Mouse (Mus musculus) lung, embryonic 16.5 days (tissue): ENCODE data around the gene Lmo4. TPM values are rescaled to one million over a fixed set of nuclear protein-coding genes. Genes with fewer than 3 reads are reported as not detected.

Experiments
- ATAC-seq: fragments of 200-750 bp; cut with Nextera tagmentation; 2 replicates; pipeline ENCODE4 v1.8.0; 2017; ENCODE audit warnings: low read depth, mild to moderate bottlenecking, moderate library complexity
- H3K27ac ChIP-seq: fragments of 300-500 bp; sonication (generic); 2 replicates; pipeline ENCODE4 v1.5.1; 2014; ENCODE audit warnings: mild to moderate bottlenecking, control low read depth, low read length
- H3K27me3 ChIP-seq: fragments of 300-500 bp; sonication (generic); 2 replicates; pipeline ENCODE4 v1.6.1; 2014; ENCODE audit warnings: low read depth, low read length, mixed read lengths; ENCODE audit not compliant: control insufficient read depth, insufficient read depth
- H3K36me3 ChIP-seq: fragments of 300-500 bp; sonication (generic); 2 replicates; pipeline ENCODE4 v1.6.1; 2014; ENCODE audit warnings: low read length; ENCODE audit not compliant: control insufficient read depth, insufficient read depth
- H3K4me1 ChIP-seq: fragments of 300-500 bp; sonication (generic); replicated peaks from 2 replicates; pipeline ENCODE4 v1.6.1; 2014; ENCODE audit warnings: low read length, mixed read lengths; ENCODE audit not compliant: control insufficient read depth, insufficient read depth
- H3K4me2 ChIP-seq: fragments of 300-500 bp; sonication (generic); 2 replicates; pipeline ENCODE4 v1.6.1; 2014; ENCODE audit warnings: low read depth, low read length, control low read depth
- H3K4me3 ChIP-seq: fragments of 300-500 bp; sonication (generic); 2 replicates; pipeline ENCODE4 v1.5.1; 2014; ENCODE audit warnings: mild to moderate bottlenecking, low read length, control low read depth
- H3K9ac ChIP-seq: fragments of 300-500 bp; sonication (generic); 2 replicates; pipeline ENCODE4 v1.6.1; 2014; ENCODE audit warnings: low read length, control low read depth
- H3K9me3 ChIP-seq: fragments of 300-500 bp; sonication (generic); 2 replicates; pipeline ENCODE4 v1.6.1; 2016; ENCODE audit warnings: low read length; ENCODE audit not compliant: control insufficient read depth
- WGBS: fragments of 180-500 bp; shearing (Covaris S2); extraction: QIAGEN DNeasy Blood & Tissue Kit; methylation state at CpG from one replicate; pipeline ENCODE4 v1.1.7; 2014; 5-methylcytosine and 5-hydroxymethylcytosine counted together
- polyA plus RNA-seq: library from polyadenylated mRNA; unstranded; fragments of >200 nt; fragmentation: Nextera tagmentation; extraction: Ambion mirVana; gene quantifications from 2 replicates; pipeline ENCODE4 v1.2.1, GENCODE M21; 2015

The Lmo4 gene
- 72.5 and 73.3 TPM in 2 replicates for polyA plus RNA-seq

DNA sequence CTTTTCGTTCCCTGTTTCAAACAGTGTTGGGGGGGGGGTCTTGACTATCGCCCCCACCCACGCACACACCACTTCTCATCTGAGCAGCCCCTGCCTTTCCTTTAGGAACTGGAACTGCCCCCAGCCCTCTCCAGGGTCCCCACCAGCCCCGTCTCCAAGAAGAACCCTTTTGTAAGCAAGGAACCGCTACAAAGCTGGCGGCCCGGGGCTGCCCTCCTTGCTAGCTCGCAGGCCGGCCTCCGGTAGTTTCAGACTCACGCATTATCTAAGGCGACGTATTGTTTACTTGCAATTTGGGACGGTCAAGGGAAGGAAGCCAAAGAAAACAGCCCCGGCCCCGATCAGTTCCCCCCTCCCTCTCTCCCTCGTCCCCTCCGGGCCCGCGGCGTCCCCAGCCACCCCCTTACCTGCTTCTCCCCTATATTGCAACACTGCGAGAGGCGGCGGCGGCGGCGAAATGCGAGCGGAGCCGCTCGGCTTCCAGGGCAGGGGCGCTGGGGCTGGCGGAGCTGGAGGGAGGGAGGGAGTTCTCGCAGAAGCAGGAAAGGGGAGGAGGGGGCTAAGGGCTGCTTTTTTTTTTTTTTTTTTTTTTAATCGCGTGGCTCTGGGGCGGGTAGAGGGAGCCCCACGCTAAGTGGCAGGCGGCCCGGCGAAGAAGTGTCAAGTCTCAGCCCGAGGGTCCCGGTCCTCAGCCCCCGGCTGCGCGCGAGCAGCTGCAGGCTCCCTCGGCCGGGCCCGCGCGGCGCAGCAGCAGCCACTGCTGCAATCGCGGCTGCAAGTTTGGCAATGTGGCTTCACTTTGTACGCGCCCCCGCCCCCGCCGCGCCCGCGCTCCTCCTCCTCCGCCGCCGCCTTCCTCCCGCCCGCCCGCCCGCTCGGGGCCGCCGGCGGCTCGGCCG lies at the start of gene Lmo4:
Gene Lmo4, minus strand, starts transcription at position 808 of the 899 bp plus-strand sequence.
- H3K27ac ChIP-seq: peak within 1 kb of the TSS; percentile 99
- no peaks in the 10 kb centered on the region for H3K27me3 ChIP-seq

DNA sequence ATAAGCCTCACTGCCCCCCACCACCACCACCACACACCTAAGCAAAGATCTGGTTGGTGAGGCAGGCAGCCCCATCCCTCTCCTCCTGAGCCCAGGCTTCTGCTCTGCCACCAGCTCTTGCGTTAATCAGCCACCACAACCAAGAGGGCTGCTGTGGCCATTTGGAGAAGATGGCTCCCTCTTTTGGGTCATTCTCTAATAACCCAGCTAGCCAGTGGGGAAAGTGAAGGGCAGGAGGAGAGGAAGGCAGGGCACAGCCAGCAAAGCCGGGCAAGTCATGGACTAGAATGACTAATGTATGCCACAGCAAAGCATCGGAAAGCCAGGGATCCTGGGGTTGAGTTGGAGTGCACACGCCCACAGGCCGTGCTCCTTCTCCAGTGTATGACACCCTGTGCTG lies 49.3 kb upstream of the Lmo4 start:
- no peak overlapping the region for H3K4me3 ChIP-seq
- H3K27me3 ChIP-seq: no peaks in the 10 kb centered on the region
- no peaks in the 10 kb centered on the region for H3K9me3 ChIP-seq
- no peak overlapping the region for H3K9ac ChIP-seq
- H3K4me1 ChIP-seq: no peaks in the 10 kb centered on the region
- H3K27ac ChIP-seq: no peak overlapping the region
- no peak for ATAC-seq
- 86% methylated on average over 5 of the region's 5 CpGs for WGBS
- no peak overlapping the region for H3K4me2 ChIP-seq
- no peaks in the 10 kb centered on the region for H3K36me3 ChIP-seq

More for the DNA sequence above, at the start of gene Lmo4:
- Histone ChIP-seq H3K4me3 (peak within 1 kb of the TSS; percentile 91), H3K4me1 (peaks cover 18% of the 10 kb centered on the region), H3K9ac (peak within 1 kb of the TSS; percentile 98), H3K36me3 (peaks cover 6% of the 10 kb centered on the region; the same call in 1 of the 2 replicates), H3K4me2 (peak within 1 kb of the TSS; percentile 94), H3K9me3 (no peaks in the 10 kb centered on the region)
- peak; percentile 82 for ATAC-seq
- under 1% methylated on average over 41 of the region's 76 CpGs for WGBS

DNA sequence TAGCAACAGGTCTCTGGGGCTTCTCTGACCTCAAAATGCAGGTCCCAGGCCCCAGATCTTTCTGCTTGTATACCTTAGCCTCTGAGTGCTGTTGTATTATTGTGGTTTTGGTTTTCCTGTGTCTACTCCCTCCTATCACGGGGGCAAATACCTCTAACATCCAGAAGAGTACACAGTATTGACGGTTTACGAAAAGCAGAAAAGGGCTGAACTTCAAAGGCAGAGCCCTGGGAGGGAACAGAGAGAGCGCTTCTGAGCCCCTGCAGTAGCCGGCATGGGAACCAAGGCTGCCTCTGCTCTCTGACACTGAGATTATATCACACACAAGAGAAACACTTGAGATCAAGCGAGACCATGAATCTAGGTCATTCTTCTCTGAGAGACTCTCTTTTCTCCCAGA lies 48.0 kb upstream of the Lmo4 start:
- no peak overlapping the region for H3K4me2 ChIP-seq
- H3K9ac ChIP-seq: no peak overlapping the region
- no peak for ATAC-seq
- WGBS: 50% methylated on average over 6 of the region's 6 CpGs
- no peaks in the 10 kb centered on the region for H3K4me1 ChIP-seq
- H3K9me3 ChIP-seq: no peaks in the 10 kb centered on the region
- no peaks in the 10 kb centered on the region for H3K36me3 ChIP-seq
- no peak overlapping the region for H3K4me3 ChIP-seq
- no peaks in the 10 kb centered on the region for H3K27me3 ChIP-seq
- H3K27ac ChIP-seq: no peak overlapping the region

DNA sequence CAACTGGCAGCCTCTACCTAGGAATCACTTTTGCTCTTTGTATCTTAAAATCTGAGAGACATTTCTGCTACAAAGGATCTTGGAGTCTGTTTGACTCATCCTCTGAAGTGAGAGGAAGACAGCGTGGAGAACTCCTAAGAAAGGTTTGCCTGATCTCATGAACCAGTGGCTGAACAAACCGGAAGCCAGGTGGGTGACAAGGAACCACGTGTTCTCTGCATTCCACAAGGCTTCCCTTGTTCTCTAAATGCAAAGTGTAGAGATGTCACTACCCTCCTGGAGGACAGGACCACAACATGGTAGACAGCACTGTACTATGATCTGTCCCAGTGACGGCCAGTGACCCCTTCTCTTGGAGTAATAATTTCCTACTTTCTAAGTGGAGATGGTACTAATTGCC lies 47.1 kb upstream of the Lmo4 start:
- 68% methylated on average over 4 of the region's 4 CpGs for WGBS

DNA sequence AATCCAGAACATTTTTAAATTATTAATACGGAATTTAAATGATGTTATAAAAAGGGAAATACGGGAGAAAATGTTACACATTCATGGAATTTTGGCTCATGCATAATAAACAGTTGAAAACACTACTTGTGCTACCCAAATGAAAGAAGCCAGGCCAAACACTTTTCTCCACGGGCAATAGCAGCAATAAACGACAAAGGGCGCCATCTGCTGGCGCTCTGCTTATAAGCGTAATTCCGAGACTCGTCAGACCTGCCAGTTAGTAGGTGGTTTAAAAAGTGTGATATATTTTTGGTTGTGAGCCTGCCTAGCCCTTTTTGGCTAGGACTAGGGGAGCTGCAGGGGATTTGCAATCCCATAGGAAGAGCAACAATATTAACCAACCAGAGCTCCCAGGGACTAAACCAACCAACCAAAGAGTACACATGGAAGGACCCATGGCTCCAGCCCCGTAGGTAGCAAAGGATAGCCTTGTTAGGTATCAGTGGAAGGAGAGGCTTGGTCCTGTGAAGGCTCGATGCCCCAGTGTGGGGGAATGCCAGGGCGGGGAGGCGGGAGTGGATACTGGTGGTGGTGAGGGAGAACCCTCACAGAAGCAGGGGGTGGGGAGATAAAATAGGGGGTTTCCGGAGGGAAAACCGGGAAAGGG lies 37.1 kb upstream of the Lmo4 start:
- Histone ChIP-seq H3K27ac (no peak overlapping the region), H3K36me3 (no peaks in the 10 kb centered on the region), H3K4me2 (no peak overlapping the region), H3K27me3 (no peaks in the 10 kb centered on the region), H3K9me3 (no peaks in the 10 kb centered on the region), H3K4me1 (no peaks in the 10 kb centered on the region), H3K4me3 (no peak overlapping the region), H3K9ac (no peak overlapping the region)
- WGBS: 24% methylated on average over 15 of the region's 15 CpGs
- ATAC-seq: 0 out of 2 replicates have a peak, but pooled peaks have one; percentile 28

More for the DNA sequence above, 47.1 kb upstream of the Lmo4 start:
- ATAC-seq: no peak
- Histone ChIP-seq H3K4me1 (no peaks in the 10 kb centered on the region), H3K36me3 (no peaks in the 10 kb centered on the region), H3K9me3 (no peaks in the 10 kb centered on the region), H3K27me3 (no peaks in the 10 kb centered on the region), H3K4me2 (no peak overlapping the region), H3K27ac (no peak overlapping the region), H3K4me3 (no peak overlapping the region), H3K9ac (no peak overlapping the region)

DNA sequence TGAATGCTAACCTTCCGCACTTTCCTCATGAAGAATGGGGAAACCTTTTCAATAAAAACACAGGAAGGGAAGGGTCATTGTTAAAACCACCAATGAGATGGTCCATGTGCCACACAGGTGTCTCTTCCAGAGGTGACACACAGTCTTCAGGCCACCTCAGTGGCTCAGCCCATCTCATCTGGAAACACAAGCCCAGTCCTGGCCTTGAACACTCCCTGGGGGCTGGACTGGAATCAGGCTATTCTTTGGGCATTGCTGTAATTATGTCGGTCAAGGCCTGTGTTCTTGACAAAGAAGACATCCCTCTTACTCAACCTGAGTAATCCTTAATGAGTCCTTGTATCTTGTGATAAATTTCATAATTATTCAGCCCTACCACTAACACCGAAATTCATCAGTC lies 36.1 kb upstream of the Lmo4 start:
- H3K27me3 ChIP-seq: no peaks in the 10 kb centered on the region
- H3K27ac ChIP-seq: no peak overlapping the region
- H3K9me3 ChIP-seq: no peaks in the 10 kb centered on the region
- WGBS: 93% methylated on average over 3 of the region's 3 CpGs
- no peak for ATAC-seq
- no peak overlapping the region for H3K9ac ChIP-seq
- H3K4me3 ChIP-seq: no peak overlapping the region
- no peaks in the 10 kb centered on the region for H3K4me1 ChIP-seq
- no peak overlapping the region for H3K4me2 ChIP-seq
- no peaks in the 10 kb centered on the region for H3K36me3 ChIP-seq

DNA sequence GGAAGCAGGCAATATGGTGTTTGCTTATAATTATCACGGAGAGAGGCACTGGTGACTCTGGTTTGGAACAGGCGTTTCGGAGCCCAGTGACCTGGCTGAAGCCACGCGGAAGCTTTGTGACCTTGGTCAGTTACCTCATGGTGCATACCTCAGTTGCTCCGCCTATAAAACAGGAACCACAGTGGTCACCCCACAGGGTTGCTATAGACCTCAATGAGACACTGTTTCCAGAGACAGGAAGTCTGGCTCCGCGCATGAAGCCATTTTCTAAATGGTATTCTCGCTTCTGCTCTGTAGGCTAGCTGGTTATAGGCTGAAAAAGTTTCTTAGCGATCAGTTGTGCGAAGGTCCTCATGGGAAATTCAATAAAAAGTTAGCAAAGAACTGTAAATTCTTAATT lies 33.5 kb upstream of the Lmo4 start:
- Histone ChIP-seq H3K4me3 (no peak overlapping the region), H3K36me3 (no peaks in the 10 kb centered on the region), H3K27me3 (no peaks in the 10 kb centered on the region), H3K4me1 (no peaks in the 10 kb centered on the region), H3K4me2 (no peak overlapping the region), H3K9me3 (no peaks in the 10 kb centered on the region), H3K27ac (no peak overlapping the region), H3K9ac (no peak overlapping the region)
- 93% methylated on average over 11 of the region's 11 CpGs for WGBS
- no peak for ATAC-seq

DNA sequence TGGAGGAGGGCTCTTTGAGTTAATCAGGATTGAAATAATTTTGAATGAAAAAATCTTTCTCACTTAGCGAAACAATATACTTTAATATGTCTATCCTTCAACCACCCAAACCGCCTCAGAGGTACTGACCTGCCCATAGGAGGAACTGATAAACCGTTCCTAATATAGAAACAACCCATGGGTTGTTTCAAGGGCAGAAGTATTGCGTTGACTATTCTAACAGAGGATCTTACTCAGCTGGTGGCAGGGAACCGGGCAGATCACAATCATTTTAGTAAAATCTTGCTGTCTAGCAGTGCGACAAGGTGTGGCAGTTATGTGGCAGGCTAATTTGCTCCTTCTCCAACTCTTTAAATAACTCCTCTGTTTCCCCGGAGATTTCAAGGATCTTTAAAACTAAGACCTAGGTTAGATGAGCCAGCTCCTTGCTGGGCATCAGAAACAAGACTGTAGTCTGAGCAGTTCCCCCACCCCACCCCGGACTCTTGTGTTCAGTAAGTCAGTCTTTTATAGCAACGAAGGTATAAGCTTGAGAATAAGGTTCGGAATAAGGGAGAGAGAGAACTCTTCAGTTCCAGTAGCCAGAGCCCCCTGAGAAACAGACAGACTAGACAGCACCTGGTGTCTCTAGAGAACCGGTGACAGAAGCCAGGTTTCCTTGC lies 27.5 kb upstream of the Lmo4 start:
- H3K4me1 ChIP-seq: no peaks in the 10 kb centered on the region
- H3K9ac ChIP-seq: no peak overlapping the region
- 59% methylated on average over 11 of the region's 11 CpGs for WGBS
- H3K27ac ChIP-seq: peak overlapping the region; percentile 64
- H3K27me3 ChIP-seq: no peaks in the 10 kb centered on the region
- H3K4me3 ChIP-seq: no peak overlapping the region
- H3K4me2 ChIP-seq: 0 out of 2 replicates have a peak overlapping the region, but pooled peaks have one; percentile 22
- H3K36me3 ChIP-seq: no peaks in the 10 kb centered on the region
- ATAC-seq: peak; percentile 23; the same call in 1 of the 2 replicates
- H3K9me3 ChIP-seq: no peaks in the 10 kb centered on the region

DNA sequence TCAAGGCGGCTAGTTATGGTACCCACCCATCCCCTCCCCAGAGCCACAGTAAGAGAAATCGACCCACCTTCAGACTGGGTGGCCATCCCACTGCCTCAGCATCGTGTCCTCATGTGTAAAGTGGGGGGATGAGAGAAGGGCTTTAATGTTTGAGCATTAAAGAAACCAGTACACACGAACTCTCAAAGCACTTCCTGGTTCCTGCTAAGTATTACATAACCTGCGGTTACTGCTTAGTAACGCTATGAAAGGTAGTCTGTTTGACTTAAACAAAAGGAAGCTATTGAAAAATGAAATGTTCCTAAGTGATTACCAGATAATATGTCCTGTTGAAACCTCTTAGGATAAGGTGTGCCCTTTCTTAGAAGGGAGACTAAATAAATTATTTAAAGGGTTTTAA lies 26.9 kb upstream of the Lmo4 start:
- no peaks in the 10 kb centered on the region for H3K36me3 ChIP-seq
- no peaks in the 10 kb centered on the region for H3K4me1 ChIP-seq
- no peak overlapping the region for H3K9ac ChIP-seq
- no peaks in the 10 kb centered on the region for H3K9me3 ChIP-seq
- 44% methylated on average over 6 of the region's 6 CpGs for WGBS
- ATAC-seq: peak; percentile 75
- H3K4me2 ChIP-seq: no peak overlapping the region
- no peaks in the 10 kb centered on the region for H3K27me3 ChIP-seq
- H3K4me3 ChIP-seq: no peak overlapping the region
- H3K27ac ChIP-seq: no peak overlapping the region
